Mouse (Mus musculus): Measurements from ENCODE around the gene Tspan31. TPM values are rescaled to one million over a fixed set of nuclear protein-coding genes. Genes with fewer than 3 reads are reported as not detected.

Tspan31 gene
- polyA plus RNA-seq, 1 experiment from 2014 or later = 71.7 TPM

DNA sequence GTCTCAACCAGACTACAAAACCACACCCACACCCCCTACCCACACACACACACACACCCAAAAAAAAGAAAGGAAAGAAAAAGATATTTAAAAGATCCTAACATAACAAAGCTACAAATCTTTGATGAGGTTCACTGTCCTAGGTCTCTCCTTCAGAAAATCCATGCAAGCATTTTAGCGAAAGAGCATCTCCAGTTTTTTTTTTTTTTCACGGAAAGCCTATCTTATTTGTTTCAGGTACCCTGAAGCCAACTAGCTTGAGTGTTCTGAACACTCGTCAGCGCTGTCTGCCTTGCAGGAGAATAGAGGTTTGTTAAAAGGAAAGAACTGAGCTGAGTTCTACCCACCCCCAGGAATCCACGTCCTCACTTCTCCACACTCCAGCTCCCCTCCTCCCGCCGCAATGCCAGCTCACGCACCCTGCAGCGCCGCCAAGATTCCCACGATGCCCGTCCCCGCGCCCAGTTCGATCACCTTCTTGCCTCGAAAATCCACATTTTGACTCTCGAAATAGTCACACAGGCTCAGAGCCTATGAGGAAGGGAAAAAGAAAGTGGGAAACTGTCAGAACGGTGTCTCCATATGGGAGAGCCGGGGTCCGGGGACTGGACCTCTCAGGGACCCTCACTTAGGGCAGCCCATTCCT, 29.4 kb downstream of the Tspan31 start:
- Histone ChIP-seq H3K27me3 (ENCODE audit: control insufficient read depth, insufficient read depth, low read length) (no peaks in the 10 kb centered on the region; the same call in 1 of the 2 replicates), H3K4me2 (ENCODE audit: low read length) (peak overlapping the region; percentile 77), H3K9ac (replicated peaks; ENCODE audit: low read length) (peak overlapping the region; percentile 64), H3K4me3 (replicated peaks; ENCODE audit: low read depth, low read length) (peak overlapping the region; percentile 65), H3K4me1 (ENCODE audit: control insufficient read depth, insufficient read depth, low read length) (peaks cover 3% of the 10 kb centered on the region; the same call in 1 of the 2 replicates), H3K9me3 (ENCODE audit: control insufficient read depth, low read length) (no peaks in the 10 kb centered on the region), H3K27ac (replicated peaks; ENCODE audit: low read depth, low read length) (no peak overlapping the region), H3K36me3 (ENCODE audit: control insufficient read depth, insufficient read depth, low read length) (no peaks in the 10 kb centered on the region)
- peak; percentile 42 for DNase-seq
- WGBS = 1% methylated on average over 20 of the region's 20 CpGs
- peak; percentile 19; the same call in 1 of the 2 replicates for ATAC-seq (ENCODE audit: low FRiP score, low TSS enrichment)

DNA sequence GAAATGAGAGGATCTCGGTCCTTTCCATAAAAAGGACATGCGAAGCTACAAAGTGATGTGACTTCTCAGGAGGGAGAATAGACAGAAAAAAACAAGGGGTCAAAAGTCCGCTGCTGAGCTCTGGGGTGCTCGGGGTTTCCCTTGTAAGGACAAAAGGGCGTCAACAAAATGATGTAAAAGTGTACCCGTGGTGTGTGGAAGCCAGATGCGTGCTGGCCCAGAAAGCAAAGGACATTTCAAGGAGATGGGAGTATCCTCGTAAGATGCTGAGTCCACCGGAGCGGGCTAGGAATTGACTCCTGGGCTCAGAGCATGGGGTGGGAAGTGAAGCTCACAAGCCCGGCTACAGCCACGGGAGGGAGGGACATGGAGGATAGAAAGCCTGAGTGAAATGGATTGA, 32.4 kb downstream of the Tspan31 start:
- Histone ChIP-seq H3K4me1 (ENCODE audit: control insufficient read depth, insufficient read depth, low read length) (peaks cover 3% of the 10 kb centered on the region; the same call in 1 of the 2 replicates), H3K36me3 (ENCODE audit: control insufficient read depth, insufficient read depth, low read length) (no peaks in the 10 kb centered on the region), H3K27me3 (ENCODE audit: control insufficient read depth, insufficient read depth, low read length) (no peaks in the 10 kb centered on the region; the same call in 1 of the 2 replicates), H3K4me2 (ENCODE audit: low read length) (no peak overlapping the region), H3K4me3 (replicated peaks; ENCODE audit: low read depth, low read length) (no peak overlapping the region), H3K9ac (replicated peaks; ENCODE audit: low read length) (no peak overlapping the region), H3K9me3 (ENCODE audit: control insufficient read depth, low read length) (no peaks in the 10 kb centered on the region), H3K27ac (replicated peaks; ENCODE audit: low read depth, low read length) (no peak overlapping the region)
- no peak for DNase-seq
- no peak for ATAC-seq (ENCODE audit: low FRiP score, low TSS enrichment)
- 72% methylated on average over 12 of the region's 12 CpGs for WGBS

DNA sequence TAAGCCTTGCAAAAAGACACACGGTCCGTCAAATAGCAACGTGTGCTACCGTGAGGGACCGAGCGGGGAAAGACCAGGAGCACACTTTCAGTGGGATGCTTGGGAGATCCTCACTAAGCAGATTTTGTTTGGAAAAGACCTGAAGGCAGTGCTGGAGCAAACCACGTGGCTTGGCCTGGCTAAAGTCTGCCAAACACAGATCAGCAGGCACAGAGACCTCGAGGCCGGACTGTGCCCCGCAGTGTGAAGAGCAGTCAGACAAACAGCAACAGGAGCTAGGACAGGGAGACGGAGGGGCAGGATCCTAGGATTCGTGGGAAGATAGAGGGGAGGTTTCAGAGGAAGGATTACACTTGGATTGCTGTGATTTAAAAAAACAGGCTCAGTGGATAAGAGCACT, 33.8 kb downstream of the Tspan31 start:
- Histone ChIP-seq H3K9ac (replicated peaks; ENCODE audit: low read length) (no peak overlapping the region), H3K27ac (replicated peaks; ENCODE audit: low read depth, low read length) (no peak overlapping the region), H3K4me3 (replicated peaks; ENCODE audit: low read depth, low read length) (no peak overlapping the region), H3K4me2 (ENCODE audit: low read length) (no peak overlapping the region), H3K27me3 (ENCODE audit: control insufficient read depth, insufficient read depth, low read length) (no peaks in the 10 kb centered on the region; the same call in 1 of the 2 replicates), H3K9me3 (ENCODE audit: control insufficient read depth, low read length) (no peaks in the 10 kb centered on the region), H3K36me3 (ENCODE audit: control insufficient read depth, insufficient read depth, low read length) (no peaks in the 10 kb centered on the region), H3K4me1 (ENCODE audit: control insufficient read depth, insufficient read depth, low read length) (0 out of 2 replicates have a peak, but pooled peaks cover 3% of the 10 kb centered on the region)
- DNase-seq = no peak
- ATAC-seq (ENCODE audit: low FRiP score, low TSS enrichment) = no peak
- WGBS = 85% methylated on average over 12 of the region's 12 CpGs

DNA sequence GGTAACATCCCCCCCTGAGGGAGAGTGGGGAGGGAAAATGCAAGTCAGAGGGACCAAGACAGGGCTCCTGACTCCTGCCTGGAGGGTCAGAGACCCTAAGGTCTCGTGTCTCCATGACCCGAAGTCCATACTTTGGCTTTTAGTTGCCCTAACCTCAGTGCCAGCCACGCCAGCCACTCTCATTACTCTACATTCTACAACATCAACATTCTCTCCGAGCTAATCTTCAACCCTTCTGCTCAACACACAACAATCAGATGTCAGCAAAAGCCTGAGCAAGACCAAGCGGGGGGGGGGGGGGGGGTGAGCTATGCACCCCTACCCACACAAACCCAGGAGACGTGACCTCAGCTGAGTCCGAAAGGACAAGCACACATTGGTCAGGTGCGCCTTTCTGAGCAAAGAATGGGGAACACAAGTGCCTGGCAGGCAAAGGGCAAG, 36.7 kb downstream of the Tspan31 start:
- H3K27ac ChIP-seq (replicated peaks; ENCODE audit: low read depth, low read length) = no peak overlapping the region
- ATAC-seq (ENCODE audit: low FRiP score, low TSS enrichment) = no peak
- H3K27me3 ChIP-seq (ENCODE audit: control insufficient read depth, insufficient read depth, low read length) = no peaks in the 10 kb centered on the region
- WGBS = 87% methylated on average over 8 of the region's 8 CpGs
- H3K4me2 ChIP-seq (ENCODE audit: low read length) = no peak overlapping the region
- H3K9me3 ChIP-seq (ENCODE audit: control insufficient read depth, low read length) = no peaks in the 10 kb centered on the region
- no peaks in the 10 kb centered on the region for H3K4me1 ChIP-seq (ENCODE audit: control insufficient read depth, insufficient read depth, low read length)
- H3K36me3 ChIP-seq (ENCODE audit: control insufficient read depth, insufficient read depth, low read length) = peaks cover 9% of the 10 kb centered on the region
- DNase-seq = no peak
- H3K9ac ChIP-seq (replicated peaks; ENCODE audit: low read length) = no peak overlapping the region
- H3K4me3 ChIP-seq (replicated peaks; ENCODE audit: low read depth, low read length) = no peak overlapping the region

DNA sequence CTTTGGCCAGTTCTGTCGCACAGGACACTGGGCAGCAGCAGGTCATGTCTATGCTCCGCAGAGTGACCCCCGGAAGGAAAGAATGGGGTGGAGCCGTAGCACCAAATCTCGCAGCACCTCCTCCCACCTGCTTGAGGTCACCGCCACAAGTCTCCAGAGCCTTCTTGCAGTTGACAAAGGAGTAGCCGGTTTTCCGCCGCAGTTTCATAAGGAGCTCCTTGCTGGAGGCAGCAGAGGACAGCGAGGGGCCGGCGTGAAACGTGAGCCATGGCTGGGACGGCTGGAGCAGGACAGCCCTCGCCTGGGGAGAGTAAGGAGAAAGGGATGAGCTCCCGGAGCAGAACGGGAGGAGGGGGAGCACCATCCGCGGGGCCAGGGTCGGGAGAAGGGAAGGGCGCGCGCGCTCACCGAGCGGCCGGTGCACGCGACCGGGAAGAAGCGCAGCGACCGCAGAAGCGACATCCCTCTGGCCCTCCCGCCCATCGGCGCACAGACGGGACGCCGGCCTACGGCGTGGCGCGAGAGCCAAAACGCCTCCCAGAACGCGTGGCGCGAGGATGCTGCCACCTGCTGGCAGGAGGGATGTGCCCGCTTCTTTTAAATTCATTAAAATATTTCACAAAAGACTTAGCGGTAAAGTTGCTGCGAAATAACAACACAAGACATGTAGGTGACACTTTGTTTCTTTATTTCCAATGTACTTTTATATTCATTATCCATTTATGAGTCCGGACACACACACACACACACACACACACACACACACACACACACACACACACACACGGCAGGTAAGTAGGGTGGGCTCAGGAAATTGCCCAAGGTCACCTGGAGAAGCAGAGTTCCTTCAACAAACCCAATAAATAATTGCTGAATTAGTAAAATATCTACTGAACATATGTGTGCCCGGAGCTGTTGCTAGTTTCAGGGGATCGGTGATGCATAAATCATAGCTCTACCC, 39.4 kb downstream of the Tspan31 start, which contains the start of gene Tsfm:
TSS of gene Tsfm (minus strand) at position 505 of the 961 bp plus-strand sequence.
- ATAC-seq (ENCODE audit: low FRiP score, low TSS enrichment) = peak; percentile 90
- 5% methylated on average over 56 of the region's 56 CpGs for WGBS

DNA sequence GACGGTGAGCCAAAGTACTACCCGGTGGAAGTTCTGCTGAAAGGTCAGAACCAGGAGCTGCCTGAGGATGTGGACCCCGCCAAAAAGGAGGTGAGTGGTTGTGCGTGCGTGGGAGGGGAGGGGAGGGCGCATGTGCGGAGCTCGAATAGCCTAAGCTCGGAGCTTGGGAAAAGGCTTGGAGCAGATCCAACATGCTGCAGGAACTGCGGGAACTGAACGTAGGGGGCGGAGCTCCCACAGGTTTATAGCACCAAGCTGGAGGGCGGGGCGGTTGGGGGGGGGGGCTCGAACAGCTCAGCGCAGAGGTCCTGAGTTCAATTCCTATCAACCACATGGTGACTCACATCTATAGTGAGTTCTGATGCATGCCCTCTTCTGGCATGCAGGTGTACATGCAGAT, 51.6 kb downstream of the Tspan31 start:
- DNase-seq (no peak), ATAC-seq (ENCODE audit: low FRiP score, low TSS enrichment) (no peak)
- Histone ChIP-seq H3K4me3 (replicated peaks; ENCODE audit: low read depth, low read length) (no peak overlapping the region), H3K9ac (replicated peaks; ENCODE audit: low read length) (no peak overlapping the region), H3K4me1 (ENCODE audit: control insufficient read depth, insufficient read depth, low read length) (no peaks in the 10 kb centered on the region), H3K36me3 (ENCODE audit: control insufficient read depth, insufficient read depth, low read length) (peaks cover 16% of the 10 kb centered on the region), H3K27ac (replicated peaks; ENCODE audit: low read depth, low read length) (no peak overlapping the region), H3K9me3 (ENCODE audit: control insufficient read depth, low read length) (no peaks in the 10 kb centered on the region), H3K4me2 (ENCODE audit: low read length) (no peak overlapping the region), H3K27me3 (ENCODE audit: control insufficient read depth, insufficient read depth, low read length) (no peaks in the 10 kb centered on the region)
- WGBS = 85% methylated on average over 16 of the region's 16 CpGs

More for the DNA sequence above, 39.4 kb downstream of the Tspan31 start, which contains the start of gene Tsfm:
- Histone ChIP-seq H3K4me1 (ENCODE audit: control insufficient read depth, insufficient read depth, low read length) (no peaks in the 10 kb centered on the region), H3K4me3 (replicated peaks; ENCODE audit: low read depth, low read length) (peak within 1 kb of the TSS; percentile 88), H3K9me3 (ENCODE audit: control insufficient read depth, low read length) (no peaks in the 10 kb centered on the region), H3K9ac (replicated peaks; ENCODE audit: low read length) (peak within 1 kb of the TSS; percentile 83), H3K27me3 (ENCODE audit: control insufficient read depth, insufficient read depth, low read length) (no peaks in the 10 kb centered on the region), H3K4me2 (ENCODE audit: low read length) (peak within 1 kb of the TSS; percentile 90), H3K36me3 (ENCODE audit: control insufficient read depth, insufficient read depth, low read length) (peaks cover 36% of the 10 kb centered on the region), H3K27ac (replicated peaks; ENCODE audit: low read depth, low read length) (peak within 1 kb of the TSS; percentile 80)
- DNase-seq = peak; percentile 98

Other genes starting within 250 kb of the Tspan31 start
- gene Atp23, start 168.9 kb downstream of the Tspan31 start, polyA plus RNA-seq (2014; fragmentation: Nextera tagmentation; extraction: Ambion mirVana) = 13.6 and 14.1 TPM in 2 replicates
- 19.1 and 26.2 TPM in 2 replicates for gene Ctdsp2, start 91.5 kb downstream of the Tspan31 start, polyA plus RNA-seq (2014; fragmentation: Nextera tagmentation; extraction: Ambion mirVana)
- 1.9 and 2.1 TPM in 2 replicates for gene Avil, start 69.6 kb downstream of the Tspan31 start, polyA plus RNA-seq (2014; fragmentation: Nextera tagmentation; extraction: Ambion mirVana)
- gene Tsfm, start 39.4 kb downstream of the Tspan31 start, polyA plus RNA-seq (2014; fragmentation: Nextera tagmentation; extraction: Ambion mirVana) = 56.0 and 64.9 TPM in 2 replicates
- gene Mettl1, start 28.9 kb downstream of the Tspan31 start, polyA plus RNA-seq (2014; fragmentation: Nextera tagmentation; extraction: Ambion mirVana) = 17.4 and 20.8 TPM in 2 replicates
- gene Eef1akmt3, start 28.8 kb downstream of the Tspan31 start, polyA plus RNA-seq (2014; fragmentation: Nextera tagmentation; extraction: Ambion mirVana) = 0.08 and 0.22 TPM in 2 replicates
- gene Cyp27b1, start 22.0 kb downstream of the Tspan31 start, polyA plus RNA-seq (2014; fragmentation: Nextera tagmentation; extraction: Ambion mirVana) = not detected in 2 replicates
- 11.8 and 17.4 TPM in 2 replicates for gene March9, start 10.1 kb downstream of the Tspan31 start, polyA plus RNA-seq (2014; fragmentation: Nextera tagmentation; extraction: Ambion mirVana)
- 1,072 and 1,231 TPM in 2 replicates for gene Cdk4, start 6.7 kb downstream of the Tspan31 start, polyA plus RNA-seq (2014; fragmentation: Nextera tagmentation; extraction: Ambion mirVana)
- 8.1 and 13.1 TPM in 2 replicates for gene Agap2, start 5.0 kb upstream of the Tspan31 start, polyA plus RNA-seq (2014; fragmentation: Nextera tagmentation; extraction: Ambion mirVana)
- 82.1 and 82.7 TPM in 2 replicates for gene Os9, start 50.9 kb upstream of the Tspan31 start, polyA plus RNA-seq (2014; fragmentation: Nextera tagmentation; extraction: Ambion mirVana)
- gene B4galnt1, start 95.0 kb upstream of the Tspan31 start, polyA plus RNA-seq (2014; fragmentation: Nextera tagmentation; extraction: Ambion mirVana) = 66.8 and 74.1 TPM in 2 replicates
- 0.58 and 0.66 TPM in 2 replicates for gene Slc26a10, start 110.4 kb upstream of the Tspan31 start, polyA plus RNA-seq (2014; fragmentation: Nextera tagmentation; extraction: Ambion mirVana)
- gene Arhgef25, start 119.8 kb upstream of the Tspan31 start, polyA plus RNA-seq (2014; fragmentation: Nextera tagmentation; extraction: Ambion mirVana) = 19.0 and 19.6 TPM in 2 replicates
- 219 and 244 TPM in 2 replicates for gene Dtx3, start 125.5 kb upstream of the Tspan31 start, polyA plus RNA-seq (2014; fragmentation: Nextera tagmentation; extraction: Ambion mirVana)
- gene Pip4k2c, start 141.3 kb upstream of the Tspan31 start, polyA plus RNA-seq (2014; fragmentation: Nextera tagmentation; extraction: Ambion mirVana) = 12.5 and 14.6 TPM in 2 replicates
- 75.3 and 94.7 TPM in 2 replicates for gene Kif5a, start 193.1 kb upstream of the Tspan31 start, polyA plus RNA-seq (2014; fragmentation: Nextera tagmentation; extraction: Ambion mirVana)
- 295 and 323 TPM in 2 replicates for gene Dctn2, start 196.1 kb upstream of the Tspan31 start, polyA plus RNA-seq (2014; fragmentation: Nextera tagmentation; extraction: Ambion mirVana)
- gene Mbd6, start 218.8 kb upstream of the Tspan31 start, polyA plus RNA-seq (2014; fragmentation: Nextera tagmentation; extraction: Ambion mirVana) = 17.4 and 18.0 TPM in 2 replicates
- 109 and 122 TPM in 2 replicates for gene Mars, start 241.5 kb upstream of the Tspan31 start, polyA plus RNA-seq (2014; fragmentation: Nextera tagmentation; extraction: Ambion mirVana)

Data from midbrain, embryonic 14.5 days (tissue).